Mouse (Mus musculus): Measurements from ENCODE around the gene Akr1b8. TPM values are rescaled to one million over a fixed set of nuclear protein-coding genes. Genes with fewer than 3 reads are reported as not detected.

The Akr1b8 gene
- polyA plus RNA-seq (2015; fragmentation: Nextera tagmentation; extraction: Ambion mirVana): 2.6 TPM in 2 replicates

- Histone ChIP-seq H3K9me3 (no peaks in the 10 kb centered on the region), H3K4me1 (peaks cover 7% of the 10 kb centered on the region; the same call in 1 of the 2 replicates), H3K27ac (no peak within 1 kb of the TSS), H3K9ac (no peak within 1 kb of the TSS), H3K27me3 (replicated peaks) (no peaks in the 10 kb centered on the region), H3K4me2 (peak within 1 kb of the TSS; percentile 36), H3K36me3 (replicated peaks) (no peaks in the 10 kb centered on the region), H3K4me3 (0 out of 2 replicates have a peak within 1 kb of the TSS, but pooled peaks have one; percentile 2)
- ATAC-seq (replicated peaks): no peak
- WGBS: 12% methylated on average over 16 of the region's 16 CpGs
Observed at GRCm38 (mm10) chr6:34353658-34354353, at the start of gene Akr1b8. TSS of gene Akr1b8 (plus strand) at chr6:34354119.

- Histone ChIP-seq H3K9ac (no peak overlapping the region), H3K27me3 (replicated peaks) (no peaks in the 10 kb centered on the region), H3K4me2 (no peak overlapping the region), H3K9me3 (no peaks in the 10 kb centered on the region), H3K36me3 (replicated peaks) (no peaks in the 10 kb centered on the region; the same call in 1 of the 2 replicates), H3K4me3 (no peak overlapping the region), H3K4me1 (no peaks in the 10 kb centered on the region), H3K27ac (no peak overlapping the region)
- no peak for ATAC-seq (replicated peaks)
- WGBS: 81% methylated on average over 10 of the region's 10 CpGs
Observed at GRCm38 (mm10) chr6:34304675-34305241, 49.2 kb upstream of the Akr1b8 start.

GRCm38 (mm10) chr6:34306797-34307196 is 47.1 kb upstream of the Akr1b8 start:
- no peaks in the 10 kb centered on the region for H3K4me1 ChIP-seq
- no peak overlapping the region for H3K27ac ChIP-seq
- no peaks in the 10 kb centered on the region; the same call in 1 of the 2 replicates for H3K36me3 ChIP-seq (replicated peaks)
- no peak overlapping the region for H3K4me2 ChIP-seq
- no peak for ATAC-seq (replicated peaks)
- no peaks in the 10 kb centered on the region for H3K27me3 ChIP-seq (replicated peaks)
- no peak overlapping the region for H3K4me3 ChIP-seq
- H3K9ac ChIP-seq: no peak overlapping the region
- 92% methylated on average over 6 of the region's 6 CpGs for WGBS
- H3K9me3 ChIP-seq: no peaks in the 10 kb centered on the region

- Histone ChIP-seq H3K4me3 (no peak overlapping the region), H3K36me3 (replicated peaks) (no peaks in the 10 kb centered on the region; the same call in 1 of the 2 replicates), H3K4me2 (no peak overlapping the region), H3K27me3 (replicated peaks) (no peaks in the 10 kb centered on the region), H3K9ac (no peak overlapping the region), H3K4me1 (no peaks in the 10 kb centered on the region), H3K9me3 (no peaks in the 10 kb centered on the region), H3K27ac (no peak overlapping the region)
- 95% methylated on average over 6 of the region's 6 CpGs for WGBS
- ATAC-seq (replicated peaks): no peak
Observed at GRCm38 (mm10) chr6:34309526-34309925, 44.4 kb upstream of the Akr1b8 start.

- no peak overlapping the region for H3K27ac ChIP-seq
- H3K27me3 ChIP-seq (replicated peaks): no peaks in the 10 kb centered on the region
- no peaks in the 10 kb centered on the region for H3K9me3 ChIP-seq
- H3K36me3 ChIP-seq (replicated peaks): no peaks in the 10 kb centered on the region; the same call in 1 of the 2 replicates
- WGBS: 95% methylated on average over 11 of the region's 11 CpGs
- H3K9ac ChIP-seq: no peak overlapping the region
- ATAC-seq (replicated peaks): no peak
- no peak overlapping the region for H3K4me2 ChIP-seq
- no peaks in the 10 kb centered on the region for H3K4me1 ChIP-seq
- no peak overlapping the region for H3K4me3 ChIP-seq
Observed at GRCm38 (mm10) chr6:34310023-34310595, 43.8 kb upstream of the Akr1b8 start.

- Histone ChIP-seq H3K9ac (no peak overlapping the region), H3K36me3 (replicated peaks) (no peaks in the 10 kb centered on the region; the same call in 1 of the 2 replicates), H3K9me3 (no peaks in the 10 kb centered on the region), H3K4me2 (no peak overlapping the region), H3K27ac (no peak overlapping the region), H3K27me3 (replicated peaks) (no peaks in the 10 kb centered on the region), H3K4me3 (no peak overlapping the region), H3K4me1 (peaks cover 3% of the 10 kb centered on the region; the same call in 1 of the 2 replicates)
- ATAC-seq (replicated peaks): no peak
- 84% methylated on average over 9 of the region's 9 CpGs for WGBS
Observed at GRCm38 (mm10) chr6:34313386-34313785, 40.5 kb upstream of the Akr1b8 start.

- Histone ChIP-seq H3K4me3 (no peak overlapping the region), H3K9me3 (no peaks in the 10 kb centered on the region), H3K4me2 (no peak overlapping the region), H3K27me3 (replicated peaks) (peaks cover 1% of the 10 kb centered on the region; the same call in 1 of the 2 replicates), H3K4me1 (peaks cover 3% of the 10 kb centered on the region; the same call in 1 of the 2 replicates), H3K36me3 (replicated peaks) (no peaks in the 10 kb centered on the region; the same call in 1 of the 2 replicates), H3K27ac (no peak overlapping the region), H3K9ac (no peak overlapping the region)
- ATAC-seq (replicated peaks): no peak
- 95% methylated on average over 2 of the region's 2 CpGs for WGBS
Observed at GRCm38 (mm10) chr6:34313921-34314320, 40.0 kb upstream of the Akr1b8 start.

GRCm38 (mm10) chr6:34316854-34317771 is 36.8 kb upstream of the Akr1b8 start, which contains the start of gene Akr1b3:
TSS of gene Akr1b3 (minus strand) at chr6:34317478.
- peak within 1 kb of the TSS; percentile 94 for H3K4me2 ChIP-seq
- peak within 1 kb of the TSS; percentile 75 for H3K9ac ChIP-seq
- WGBS: under 1% methylated on average over 60 of the region's 60 CpGs
- peak; percentile 100 for ATAC-seq (replicated peaks)
- H3K36me3 ChIP-seq (replicated peaks): no peaks in the 10 kb centered on the region
- H3K4me3 ChIP-seq: peak within 1 kb of the TSS; percentile 87
- H3K4me1 ChIP-seq: peaks cover 3% of the 10 kb centered on the region; the same call in 1 of the 2 replicates
- peaks cover 3% of the 10 kb centered on the region; the same call in 1 of the 2 replicates for H3K27me3 ChIP-seq (replicated peaks)
- H3K27ac ChIP-seq: peak within 1 kb of the TSS; percentile 55; the same call in 1 of the 2 replicates
- H3K9me3 ChIP-seq: no peaks in the 10 kb centered on the region

- H3K4me2 ChIP-seq: no peak overlapping the region
Observed at GRCm38 (mm10) chr6:34318172-34318571, 35.7 kb upstream of the Akr1b8 start.

GRCm38 (mm10) chr6:34318636-34319035 is 35.3 kb upstream of the Akr1b8 start:
- no peak overlapping the region for H3K4me2 ChIP-seq
- H3K9ac ChIP-seq: no peak overlapping the region
- H3K4me3 ChIP-seq: no peak overlapping the region
- 75% methylated on average over 6 of the region's 6 CpGs for WGBS
- H3K36me3 ChIP-seq (replicated peaks): no peaks in the 10 kb centered on the region
- no peak for ATAC-seq (replicated peaks)
- H3K27me3 ChIP-seq (replicated peaks): peaks cover 3% of the 10 kb centered on the region; the same call in 1 of the 2 replicates
- peaks cover 3% of the 10 kb centered on the region; the same call in 1 of the 2 replicates for H3K4me1 ChIP-seq
- no peak overlapping the region for H3K27ac ChIP-seq
- no peaks in the 10 kb centered on the region for H3K9me3 ChIP-seq

More at GRCm38 (mm10) chr6:34318172-34318571, 35.7 kb upstream of the Akr1b8 start:
- Histone ChIP-seq H3K4me3 (no peak overlapping the region), H3K27ac (no peak overlapping the region), H3K27me3 (replicated peaks) (peaks cover 3% of the 10 kb centered on the region; the same call in 1 of the 2 replicates), H3K9ac (no peak overlapping the region), H3K36me3 (replicated peaks) (no peaks in the 10 kb centered on the region), H3K4me1 (peaks cover 3% of the 10 kb centered on the region; the same call in 1 of the 2 replicates), H3K9me3 (no peaks in the 10 kb centered on the region)
- ATAC-seq (replicated peaks): no peak
- WGBS: 59% methylated on average over 5 of the region's 5 CpGs

GRCm38 (mm10) chr6:34322121-34322520 is 31.8 kb upstream of the Akr1b8 start:
- Histone ChIP-seq H3K4me2 (no peak overlapping the region), H3K4me1 (no peaks in the 10 kb centered on the region; the same call in 1 of the 2 replicates), H3K27me3 (replicated peaks) (peaks cover 3% of the 10 kb centered on the region; the same call in 1 of the 2 replicates), H3K27ac (no peak overlapping the region), H3K9me3 (no peaks in the 10 kb centered on the region), H3K4me3 (no peak overlapping the region), H3K9ac (no peak overlapping the region), H3K36me3 (replicated peaks) (no peaks in the 10 kb centered on the region)
- 94% methylated on average over 7 of the region's 7 CpGs for WGBS
- no peak for ATAC-seq (replicated peaks)

Measured in midbrain, embryonic 15.5 days (tissue).